ENCODE assay signal across 7 mouse cellular contexts in the genomic region with DNA sequence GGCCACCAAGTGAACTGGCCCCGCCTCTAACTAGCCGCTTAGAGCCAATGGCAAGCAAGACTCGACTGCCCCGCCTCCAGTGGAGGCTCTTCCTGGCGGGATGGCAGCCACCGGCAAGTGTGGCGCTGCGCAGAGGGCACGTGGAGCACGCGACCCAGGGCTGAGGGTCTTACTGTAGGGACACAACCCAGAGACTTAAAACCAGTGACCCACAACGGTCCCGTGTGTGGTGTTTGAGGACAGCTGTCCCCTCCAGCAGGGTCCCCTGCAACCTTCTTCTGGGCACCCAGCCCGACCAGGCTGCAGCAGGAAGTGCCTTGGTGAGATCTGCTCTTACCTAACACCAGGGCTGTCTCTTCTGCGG. TPM values are rescaled to one million over a fixed set of nuclear protein-coding genes. Genes with fewer than 3 reads are reported as not detected.
DNase-seq lines count a peak whose midpoint lies in the region; ATAC-seq and TF ChIP-seq lines count a peak whose summit lies in the region.

No protein-coding gene starts in this region.

- no peaks in the 10 kb centered on the region for H3K36me3 ChIP-seq in intestine, embryonic 15.5 days
- H3K36me3 ChIP-seq in limb, embryonic 11.5 days (ENCODE audit: control insufficient read depth, insufficient read depth, low read length): no peaks in the 10 kb centered on the region
- H3K36me3 ChIP-seq in midbrain, embryonic 13.5 days: no peaks in the 10 kb centered on the region

- peak overlapping the region; percentile 25; the same call in 1 of the 2 replicates for H3K4me3 ChIP-seq in cortical plate, adult 2 months (ENCODE audit: insufficient read depth, low read length)
- peak overlapping the region; percentile 37 for H3K4me3 ChIP-seq in intestine, embryonic 15.5 days (replicated peaks)
- peak overlapping the region; percentile 22 for H3K4me3 ChIP-seq in limb, embryonic 11.5 days (ENCODE audit: low read depth, low read length)
- H3K4me3 ChIP-seq in midbrain, embryonic 13.5 days (replicated peaks): peak overlapping the region; percentile 38

- DNase-seq in adrenal gland, adult 18-20 months (ENCODE audit: low spot score in 2 of 2): peak; percentile 68 to 70
- peak; percentile 71 for DNase-seq in gastrocnemius, postnatal 25 days
- DNase-seq in limb, embryonic 11.5 days (ENCODE audit: low spot score): peak; percentile 79
- DNase-seq in spleen, postnatal 10 days (ENCODE audit: low spot score in 2 of 2): peak; percentile 28 to 75

- under 1% methylated on average over 15 of the region's 15 CpGs for WGBS in intestine, embryonic 15.5 days
- 4% methylated on average over 15 of the region's 15 CpGs for WGBS in limb, embryonic 11.5 days
- whole genome bisulfite sequencing in midbrain, embryonic 13.5 days: 4% methylated on average over 15 of the region's 15 CpGs

- 0 out of 2 replicates have a peak, but pooled peaks cover 11% of the 10 kb centered on the region for H3K27me3 ChIP-seq in intestine, embryonic 15.5 days (replicated peaks)
- H3K27me3 ChIP-seq in limb, embryonic 11.5 days (ENCODE audit: control insufficient read depth, insufficient read depth, low read length): peaks cover 6% of the 10 kb centered on the region; the same call in 1 of the 2 replicates
- H3K27me3 ChIP-seq in midbrain, embryonic 13.5 days: peaks cover 36% of the 10 kb centered on the region

- H3K4me1 ChIP-seq in cortical plate, adult 2 months (ENCODE audit: control insufficient read depth, insufficient read depth, low read length): no peaks in the 10 kb centered on the region
- H3K4me1 ChIP-seq in intestine, embryonic 15.5 days (replicated peaks): peaks cover 12% of the 10 kb centered on the region
- no peaks in the 10 kb centered on the region for H3K4me1 ChIP-seq in limb, embryonic 11.5 days (ENCODE audit: control insufficient read depth, insufficient read depth, low read length)
- peaks cover 12% of the 10 kb centered on the region for H3K4me1 ChIP-seq in midbrain, embryonic 13.5 days (replicated peaks)

- TF ChIP-seq CTCF in cortical plate, adult 2 months (IDR thresholded peaks at IDR 0.05; ENCODE audit: extremely low read depth, insufficient read depth, low read length): no peak

- peak overlapping the region; percentile 44; the same call in 1 of the 2 replicates for H3K9ac ChIP-seq in intestine, embryonic 15.5 days
- H3K9ac ChIP-seq in limb, embryonic 11.5 days (ENCODE audit: low read length): 0 out of 2 replicates have a peak overlapping the region, but pooled peaks have one; percentile 43
- peak overlapping the region; percentile 54; the same call in 1 of the 2 replicates for H3K9ac ChIP-seq in midbrain, embryonic 13.5 days (replicated peaks)

- ATAC-seq in intestine, embryonic 15.5 days: peak; percentile 93
- ATAC-seq in limb, embryonic 11.5 days (ENCODE audit: insufficient number of reproducible peaks, low FRiP score, low TSS enrichment, low read depth): peak; percentile 66; the same call in 1 of the 2 replicates
- ATAC-seq in midbrain, embryonic 13.5 days: peak; percentile 90

- no peaks in the 10 kb centered on the region for H3K9me3 ChIP-seq in intestine, embryonic 15.5 days
- no peaks in the 10 kb centered on the region for H3K9me3 ChIP-seq in limb, embryonic 11.5 days (ENCODE audit: control insufficient read depth, low read length)
- no peaks in the 10 kb centered on the region for H3K9me3 ChIP-seq in midbrain, embryonic 13.5 days

- H3K4me2 ChIP-seq in intestine, embryonic 15.5 days (replicated peaks): peak overlapping the region; percentile 91
- H3K4me2 ChIP-seq in limb, embryonic 11.5 days (ENCODE audit: low read depth, severe bottlenecking): peak overlapping the region; percentile 58
- peak overlapping the region; percentile 72 for H3K4me2 ChIP-seq in midbrain, embryonic 13.5 days (replicated peaks)

- no peak overlapping the region for H3K27ac ChIP-seq in cortical plate, adult 2 months (ENCODE audit: insufficient read depth, low read length)
- H3K27ac ChIP-seq in intestine, embryonic 15.5 days: no peak overlapping the region
- H3K27ac ChIP-seq in limb, embryonic 11.5 days (replicated peaks; ENCODE audit: low read depth, low read length): no peak overlapping the region
- H3K27ac ChIP-seq in midbrain, embryonic 13.5 days: no peak overlapping the region

- no peak for TF ChIP-seq POLR2A in cortical plate, adult 2 months (IDR thresholded peaks at IDR 0.05; ENCODE audit: extremely low read depth, insufficient read depth, low read length)

RNA-seq across cellular contexts. Expression of gene Osbpl5, which starts 0.2 kb away (rescaled TPM):
- total RNA-seq in adrenal gland, adult 18-20 months (2021): 10 to 100 TPM; 24.5 to 29.1 TPM
- polyA plus RNA-seq in cortical plate, adult 2 months (2012; rRNA removed): 37.4 and 39.1 TPM in 2 replicates
- total RNA-seq in gastrocnemius, postnatal 25 days (2021): 10 to 100 TPM; 18.7 to 19.0 TPM
- polyA plus RNA-seq in intestine, embryonic 15.5 days (2015; fragmentation: Nextera tagmentation; extraction: Ambion mirVana): 25.6 and 25.9 TPM in 2 replicates
- polyA plus RNA-seq in limb, embryonic 11.5 days (2014; fragmentation: Nextera tagmentation; extraction: Ambion mirVana): 17.2 and 17.9 TPM in 2 replicates
- polyA plus RNA-seq in midbrain, embryonic 13.5 days (2015; fragmentation: Nextera tagmentation; extraction: Ambion mirVana): 27.0 and 27.3 TPM in 2 replicates

RNA-seq across cellular contexts. Expression of gene Mrgprg, which starts 9.8 kb away (rescaled TPM):
- 1 to 10 TPM; 1.7 to 2.2 TPM for total RNA-seq in adrenal gland, adult 18-20 months (2021)
- polyA plus RNA-seq in cortical plate, adult 2 months (2012; rRNA removed): not detected in 2 replicates
- total RNA-seq in gastrocnemius, postnatal 25 days (2021): under 1 TPM in 1 of 2 experiments, not detected in 1; 0.29 TPM
- polyA plus RNA-seq in intestine, embryonic 15.5 days (2015; fragmentation: Nextera tagmentation; extraction: Ambion mirVana): not detected in 2 replicates
- not detected in 2 replicates for polyA plus RNA-seq in limb, embryonic 11.5 days (2014; fragmentation: Nextera tagmentation; extraction: Ambion mirVana)
- polyA plus RNA-seq in midbrain, embryonic 13.5 days (2015; fragmentation: Nextera tagmentation; extraction: Ambion mirVana): not detected in 2 replicates

RNA-seq across cellular contexts. Expression of gene Mrgpre, which starts 27.3 kb away (rescaled TPM):
- 1 to 10 TPM; 2.3 to 2.9 TPM for total RNA-seq in adrenal gland, adult 18-20 months (2021)
- polyA plus RNA-seq in cortical plate, adult 2 months (2012; rRNA removed): 5.3 and 5.7 TPM in 2 replicates
- total RNA-seq in gastrocnemius, postnatal 25 days (2021): under 1 TPM; 0.64 to 0.67 TPM
- 1.2 and 1.3 TPM in 2 replicates for polyA plus RNA-seq in intestine, embryonic 15.5 days (2015; fragmentation: Nextera tagmentation; extraction: Ambion mirVana)
- polyA plus RNA-seq in limb, embryonic 11.5 days (2014; fragmentation: Nextera tagmentation; extraction: Ambion mirVana): 2.0 and 2.2 TPM in 2 replicates
- polyA plus RNA-seq in midbrain, embryonic 13.5 days (2015; fragmentation: Nextera tagmentation; extraction: Ambion mirVana): 3.8 and 4.7 TPM in 2 replicates
